Comparison of ENCODE assay signal across 8 mouse cellular contexts in the genomic region with DNA sequence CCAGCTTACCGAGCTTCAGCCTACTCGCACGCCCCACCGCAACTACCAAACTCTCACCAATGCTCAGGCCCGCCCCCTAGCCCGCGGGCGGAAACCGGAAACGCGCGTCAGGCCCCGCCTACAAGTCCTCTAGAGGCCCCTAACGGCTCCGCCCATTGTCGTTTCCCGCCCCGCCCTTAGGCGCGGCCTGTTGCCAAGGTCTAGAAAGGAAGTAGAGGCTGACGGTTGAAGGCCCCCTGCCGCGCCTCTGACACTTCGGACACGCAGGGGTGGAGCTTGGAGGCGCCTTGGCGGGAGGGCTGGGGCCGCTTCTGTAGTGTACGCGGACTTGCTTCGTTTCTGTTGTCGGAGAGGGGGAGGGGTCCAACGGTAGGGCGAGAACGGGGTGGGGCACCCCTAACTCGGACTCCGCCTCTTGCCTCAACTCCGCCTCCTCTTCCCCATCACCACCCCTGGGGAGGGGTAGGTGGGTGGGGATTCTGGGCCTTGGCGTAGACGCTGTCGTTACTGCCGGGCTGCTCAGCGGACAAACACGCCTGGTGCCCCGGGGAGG. TPM values are rescaled to one million over a fixed set of nuclear protein-coding genes. Genes with fewer than 3 reads are reported as not detected.
A peak's percentile ranks its signal among the peaks of the same experiment; 100 is the strongest.
DNase-seq lines count a peak whose midpoint lies in the region; ATAC-seq lines count a peak whose summit lies in the region.

Bcap31 (minus strand) TSS at position 67 of the 553 bp plus-strand sequence.
Abcd1 (plus strand) TSS at position 489 of the 553 bp plus-strand sequence.

- H3K4me3 ChIP-seq in megakaryocyte, embryonic 14.5 days (replicated peaks): peak within 1 kb of the TSS; percentile 96

- ATAC-seq in common myeloid progenitor, adult 5-6 weeks (replicated peaks; ENCODE audit: low read depth, poor library complexity, severe bottlenecking): peak; percentile 83

- no peaks in the 10 kb centered on the region for H3K9me3 ChIP-seq in megakaryocyte, embryonic 14.5 days

- peak; percentile 99 for DNase-seq in ZHBTc4 (ENCODE audit: low read depth, low spot score)
- DNase-seq in gastrocnemius, adult 8-10 months (ENCODE audit: low spot score in 2 of 2): peak; percentile 88 to 91
- DNase-seq in hindlimb bud, embryonic 11.5 days (ENCODE audit: extremely low spot score, low read depth, low spot score): peak; percentile 67
- peak; percentile 79 to 92 for DNase-seq in left cerebral cortex, adult 8-10 months (ENCODE audit: low spot score in 2 of 2)
- peak; percentile 92 to 94 for DNase-seq in right cerebral cortex, postnatal 10 days (ENCODE audit: low spot score in 2 of 2)
- DNase-seq in urinary bladder, postnatal 25 days (ENCODE audit: low spot score): peak; percentile 83

- peaks cover 22% of the 10 kb centered on the region for H3K27me3 ChIP-seq in megakaryocyte, embryonic 14.5 days (replicated peaks)

- peaks cover 49% of the 10 kb centered on the region for H3K4me1 ChIP-seq in megakaryocyte, embryonic 14.5 days

- peaks cover 35% of the 10 kb centered on the region for H3K36me3 ChIP-seq in megakaryocyte, embryonic 14.5 days (replicated peaks; ENCODE audit: low read length)

RNA-seq across cellular contexts. Expression of gene Bcap31, which starts in this region (rescaled TPM):
- 169 and 218 TPM in 2 replicates for total RNA-seq in common myeloid progenitor, adult 5-6 weeks (2017)
- total RNA-seq in gastrocnemius, adult 8-10 months (2022): 10 to 100 TPM; 51.3 to 65.3 (median 61.4) TPM
- 100 to 1,000 TPM in 1 of 4 experiments, 10 to 100 TPM in 3; 91.3 to 100 (median 95.9) TPM for total RNA-seq in left cerebral cortex, adult 8-10 months (2022)
- 18.5 and 52.2 TPM in 2 replicates for polyA plus RNA-seq in megakaryocyte, embryonic 14.5 days (2012; ENCODE audit: insufficient read depth, low replicate concordance)

RNA-seq across cellular contexts. Expression of gene Abcd1, which starts in this region (rescaled TPM):
- 12.0 and 16.9 TPM in 2 replicates for total RNA-seq in common myeloid progenitor, adult 5-6 weeks (2017)
- total RNA-seq in gastrocnemius, adult 8-10 months (2022): 10 to 100 TPM; 16.6 to 20.5 (median 19.7) TPM
- 10 to 100 TPM; 10.8 to 13.3 (median 12.1) TPM for total RNA-seq in left cerebral cortex, adult 8-10 months (2022)
- polyA plus RNA-seq in megakaryocyte, embryonic 14.5 days (2012; ENCODE audit: insufficient read depth, low replicate concordance): 35.2 and 45.1 TPM in 2 replicates

Comparison
In these comparisons a context has a peak if more than half of its experiments do, and no peak if none do; other contexts are left out.
1. Peak in every context shown above with its lines: DNase-seq, ATAC-seq and H3K4me3 ChIP-seq.